Mouse (Mus musculus) heart, postnatal 4 days (tissue): ENCODE measurements around the gene Ddx54. TPM values are rescaled to one million over a fixed set of nuclear protein-coding genes. Genes with fewer than 3 reads are reported as not detected.

Experiments
- DNase-seq: peaks from one replicate; pipeline ENCODE4 v3.0.0; 2021
- total RNA-seq, 2 experiments: library from RNA; stranded (reverse); gene quantifications; 2 replicates each; pipeline ENCODE4 v1.2.3; 2021

Gene Ddx54
- total RNA-seq, 2 experiments from 2014 or later, result 30.8 to 32.0 TPM

GRCm38 (mm10) chr5:120612822-120613604 lies 474 bp downstream of the Ddx54 start:
- peak; percentile 100 for DNase-seq

- DNase-seq, result peak; percentile 55
Observed at GRCm38 (mm10) chr5:120615903-120616302, 3.4 kb downstream of the Ddx54 start.

GRCm38 (mm10) chr5:120618778-120619177 lies 6.2 kb downstream of the Ddx54 start:
- no peak for DNase-seq

DNA sequence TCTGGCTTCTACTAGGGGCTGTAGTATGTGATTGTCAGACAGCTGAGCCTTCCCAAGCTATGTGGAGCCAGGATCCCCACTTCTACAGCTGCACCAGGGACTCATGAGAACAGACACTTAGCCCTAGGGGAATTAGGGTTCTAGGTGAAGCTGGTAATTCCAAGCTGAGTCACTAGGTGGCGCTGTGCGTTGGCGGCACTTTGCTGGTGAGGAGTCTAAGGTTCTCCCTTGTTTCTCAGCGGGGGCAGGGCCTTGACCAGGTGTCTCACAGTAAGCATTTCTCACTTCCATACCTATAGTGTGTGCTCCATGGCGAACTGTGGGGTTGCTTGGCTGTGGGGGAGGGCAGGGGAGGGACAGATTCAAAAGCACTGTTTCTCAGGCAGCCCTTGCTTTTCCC lies 6.7 kb downstream of the Ddx54 start:
- DNase-seq, result peak; percentile 69

GRCm38 (mm10) chr5:120620375-120621077 lies 8.0 kb downstream of the Ddx54 start:
- peak; percentile 90 for DNase-seq

- no peak for DNase-seq
Observed at GRCm38 (mm10) chr5:120621078-120621765, 8.7 kb downstream of the Ddx54 start.

DNA sequence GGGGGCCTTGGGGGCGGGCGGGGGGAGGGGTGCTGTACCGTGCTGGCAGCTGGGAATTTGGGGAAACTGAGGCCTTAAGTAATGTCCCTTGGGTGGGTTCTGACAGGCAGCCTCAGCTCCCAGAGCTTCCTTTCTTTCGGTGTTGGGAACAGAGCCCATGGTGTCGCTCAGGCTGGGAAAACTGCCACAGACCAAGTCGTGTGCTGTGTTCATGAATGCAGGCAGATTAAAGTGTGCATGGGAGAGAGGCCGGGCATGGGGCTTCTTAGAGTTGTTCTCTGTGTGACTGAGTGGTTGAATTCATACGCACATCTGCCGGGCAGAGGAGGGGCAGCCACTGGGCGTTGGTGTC lies 9.3 kb downstream of the Ddx54 start:
- no peak for DNase-seq

- DNase-seq, result no peak
Observed at GRCm38 (mm10) chr5:120622198-120622851, 9.8 kb downstream of the Ddx54 start.

DNA sequence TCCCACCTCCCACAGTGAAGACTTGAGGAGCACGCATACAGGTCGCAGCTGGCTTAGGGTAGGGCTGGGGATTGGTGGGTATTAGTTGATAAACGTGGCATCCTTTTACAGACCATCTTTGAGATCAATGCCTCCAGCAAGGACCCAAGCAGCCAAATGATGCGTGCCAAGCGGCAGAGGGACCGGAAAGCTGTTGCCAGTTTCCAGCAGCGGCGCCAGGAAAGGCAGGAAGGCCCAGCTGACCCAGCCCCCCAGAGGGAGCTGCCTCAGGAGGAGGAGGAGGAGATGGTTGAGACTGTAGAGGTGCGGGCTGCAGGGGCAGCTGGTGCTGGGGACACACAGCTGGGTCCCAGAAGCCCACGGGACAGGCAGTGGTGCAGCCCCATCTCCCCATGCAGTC lies 11.9 kb downstream of the Ddx54 start:
- no peak for DNase-seq

DNA sequence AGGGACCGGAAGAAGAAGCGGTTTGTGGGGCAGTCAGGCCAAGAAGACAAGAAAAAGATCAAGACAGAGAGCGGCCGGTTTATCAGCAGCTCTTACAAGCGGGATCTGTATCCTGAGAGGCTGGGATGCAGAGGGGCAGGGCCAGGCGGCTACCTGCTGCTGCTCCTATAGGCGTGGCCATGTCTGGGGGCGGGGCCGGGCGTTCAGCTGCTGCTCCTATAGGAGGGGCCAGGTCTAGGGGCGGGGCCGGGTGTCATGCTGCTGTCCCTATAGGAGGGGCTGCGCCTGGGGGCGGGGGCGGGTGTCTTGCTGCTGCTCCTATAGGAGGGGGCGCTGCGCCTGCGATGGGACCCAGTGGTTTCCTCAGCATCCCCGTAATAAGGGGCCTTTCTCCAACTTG lies 13.9 kb downstream of the Ddx54 start:
- no peak for DNase-seq

GRCm38 (mm10) chr5:120627515-120628300 lies 15.2 kb downstream of the Ddx54 start:
- no peak for DNase-seq

- DNase-seq, result peak; percentile 64
Observed at GRCm38 (mm10) chr5:120628624-120629023, 16.1 kb downstream of the Ddx54 start.

DNA sequence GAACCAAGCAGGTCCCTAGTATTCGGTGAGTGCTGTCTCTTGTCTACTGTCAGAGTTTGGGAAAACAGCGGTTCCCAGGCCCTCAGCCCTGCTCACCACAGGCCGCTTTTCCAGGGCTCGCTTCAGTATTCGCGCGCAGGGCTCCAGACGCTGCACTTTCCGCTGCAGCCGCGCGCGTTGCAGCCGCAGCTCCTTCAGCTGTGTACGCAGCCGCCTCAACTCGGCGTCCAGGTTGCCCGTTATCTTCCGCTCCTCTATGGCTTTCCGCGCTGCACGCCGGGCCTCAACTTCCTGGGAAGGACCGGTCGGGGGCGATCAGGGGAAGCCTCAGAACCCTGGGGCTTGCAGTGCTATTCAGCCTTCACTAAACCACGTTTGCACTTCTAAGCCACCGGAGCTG lies 18.6 kb downstream of the Ddx54 start:
- no peak for DNase-seq

DNA sequence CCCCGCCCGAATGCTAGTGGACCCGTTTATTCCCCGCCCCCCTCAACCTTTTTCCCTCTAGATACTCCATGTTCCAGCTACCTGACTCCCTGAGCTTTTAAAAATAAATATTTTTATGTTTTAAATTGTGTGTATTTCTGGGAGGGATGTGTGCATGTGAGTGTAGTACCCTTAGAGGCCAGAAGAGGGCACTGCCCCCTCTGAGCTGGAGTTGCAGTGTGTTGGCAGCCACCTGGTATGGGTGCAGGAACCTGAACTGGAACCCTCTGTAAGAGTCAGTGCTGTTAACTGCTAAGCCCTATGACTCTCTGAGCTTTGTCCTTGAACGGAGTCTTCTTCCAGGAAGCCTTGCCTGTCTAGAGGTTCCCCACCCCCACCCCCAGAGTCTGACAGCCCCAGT lies 19.4 kb downstream of the Ddx54 start:
- no peak for DNase-seq

DNA sequence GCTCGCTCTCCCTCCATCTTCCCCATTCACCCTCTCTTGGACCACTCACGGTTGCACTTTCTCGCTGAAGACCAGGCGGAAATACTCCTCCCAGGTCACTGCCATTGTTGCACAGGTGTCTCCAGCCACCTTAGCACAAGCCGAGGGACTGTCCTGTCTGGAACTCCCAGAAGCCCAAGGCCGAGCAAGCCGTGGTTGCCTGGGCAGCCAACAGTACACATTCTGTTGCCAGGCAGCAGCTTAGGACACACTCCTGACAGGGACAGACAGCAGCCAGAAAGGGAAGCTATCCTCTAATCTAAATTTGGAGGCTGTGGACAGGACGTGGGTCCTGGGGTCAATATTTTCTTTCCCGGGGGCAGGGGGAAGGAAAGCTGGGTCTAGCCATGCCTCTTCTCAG lies 21.6 kb downstream of the Ddx54 start, which contains the start of gene Cfap73:
TSS of gene Cfap73 (minus strand) at position 105 of the 400 bp plus-strand sequence.
- DNase-seq, result no peak

- DNase-seq, result no peak
Observed at GRCm38 (mm10) chr5:120634860-120635259, 22.3 kb downstream of the Ddx54 start.

GRCm38 (mm10) chr5:120635633-120636032 lies 23.1 kb downstream of the Ddx54 start:
- DNase-seq, result no peak

GRCm38 (mm10) chr5:120640094-120640493 lies 27.6 kb downstream of the Ddx54 start:
- no peak for DNase-seq

DNA sequence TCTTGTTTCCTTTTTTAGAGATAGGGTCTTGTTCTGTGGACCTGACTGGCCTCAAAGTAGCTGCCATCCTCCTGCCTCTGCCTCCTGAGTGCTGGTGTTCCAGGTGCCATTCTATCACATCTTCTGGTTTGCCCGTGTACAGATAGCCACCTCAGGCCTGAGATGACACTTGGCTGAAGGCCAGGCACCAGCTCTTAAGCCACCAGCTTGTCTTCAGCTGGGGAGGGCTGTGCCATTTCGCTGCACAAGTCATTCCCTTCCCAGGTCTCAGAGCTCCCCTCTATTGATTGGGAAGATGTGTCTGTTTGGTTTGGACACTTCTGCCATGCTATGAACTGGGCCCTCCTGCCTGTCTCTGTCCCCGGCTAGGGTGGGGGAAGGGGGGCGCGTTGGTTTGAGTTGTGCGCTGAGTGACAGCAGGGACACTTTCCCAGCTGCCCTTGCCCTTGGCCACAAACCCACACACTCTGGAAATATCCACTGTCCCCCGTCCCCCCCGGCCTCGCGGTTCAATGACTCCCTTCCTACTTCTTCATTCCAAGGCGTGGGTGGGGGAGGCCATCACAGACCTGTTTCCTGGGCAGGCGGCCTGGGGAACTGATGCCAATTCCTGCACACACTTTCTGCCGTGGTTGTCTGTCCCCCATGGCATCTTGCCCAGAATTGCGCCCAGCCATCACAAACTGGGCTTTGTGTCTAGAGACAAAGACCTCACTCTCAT lies 31.0 kb downstream of the Ddx54 start:
- DNase-seq, result peak; percentile 51

DNA sequence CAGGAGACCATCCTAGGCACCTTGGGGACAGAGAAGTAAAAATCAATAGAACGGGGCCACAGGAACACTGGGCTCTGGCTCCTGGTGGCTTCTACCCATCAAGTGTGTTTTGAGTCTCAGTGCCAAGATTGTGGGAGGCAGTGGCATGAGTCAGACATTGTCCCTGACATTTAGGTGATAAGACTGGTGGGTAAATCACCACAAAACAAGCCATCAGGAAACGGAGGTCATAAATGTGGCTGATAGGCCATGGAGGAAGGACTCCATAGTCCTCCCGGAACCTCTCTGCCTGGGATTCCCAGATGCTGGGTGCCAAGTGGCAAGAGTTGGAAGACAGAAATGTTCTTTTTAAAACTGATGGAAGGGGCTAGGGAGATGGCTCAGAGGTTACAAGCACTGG lies 31.7 kb downstream of the Ddx54 start:
- DNase-seq, result no peak

DNA sequence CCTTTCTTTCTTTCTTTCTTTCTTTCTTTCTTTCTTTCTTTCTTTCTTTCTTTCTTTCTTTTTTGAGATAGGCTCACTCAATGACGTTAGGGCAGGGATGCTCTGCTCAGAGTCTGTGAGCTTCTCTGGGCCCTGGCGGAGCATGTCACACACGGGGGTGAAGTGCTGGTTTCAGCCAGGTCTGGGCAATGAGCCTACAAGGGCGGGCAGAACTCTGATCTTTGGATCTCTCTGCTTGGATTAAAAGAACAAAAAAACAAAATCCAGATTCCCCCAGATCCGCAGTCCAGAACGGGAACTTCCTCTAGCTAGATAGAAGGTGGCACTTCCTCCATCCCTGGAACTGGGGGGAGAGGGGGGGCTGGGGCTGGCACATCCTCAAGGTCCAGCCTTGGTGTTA lies 33.3 kb downstream of the Ddx54 start:
- DNase-seq, result no peak
